ENCODE assay signal across 21 mouse cellular contexts in the genomic region with DNA sequence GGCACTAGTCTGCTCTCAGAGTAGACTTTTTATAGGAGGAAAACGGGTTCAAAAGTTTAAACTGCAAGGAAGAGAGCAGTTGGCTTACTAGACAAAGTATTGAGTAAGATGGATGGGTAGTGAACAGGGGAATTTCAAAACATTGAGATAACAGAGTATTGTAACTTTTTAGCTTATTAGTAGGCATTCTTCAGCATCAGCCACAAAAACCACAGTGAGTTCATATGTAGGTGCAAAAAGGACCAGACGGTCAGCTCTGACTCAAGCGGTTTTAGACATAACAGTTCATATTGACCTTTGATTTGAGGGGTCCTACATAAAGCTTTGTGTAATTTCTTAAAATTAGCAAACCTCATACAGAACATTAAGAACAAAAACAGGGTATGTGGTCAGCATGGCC. TPM values are rescaled to one million over a fixed set of nuclear protein-coding genes. Genes with fewer than 3 reads are reported as not detected.
"Had no signal": no experiment of that assay in that cellular context is flagged by ENCODE, and none has a peak within 500 bp of the region (broad histone marks: within the 10 kb centered on the region; RNA-seq: fewer than 3 reads in every experiment).

No protein-coding gene starts in this region.

- H3K9ac ChIP-seq: liver, embryonic 13.5 days; liver, embryonic 15.5 days; liver, postnatal 0 days; neural tube, embryonic 12.5 days; stomach, embryonic 15.5 days had no signal

- H3K4me2 ChIP-seq: liver, embryonic 13.5 days; liver, embryonic 15.5 days; midbrain, embryonic 11.5 days; neural tube, embryonic 12.5 days; stomach, embryonic 15.5 days had no signal

- ATAC-seq: liver, postnatal 0 days; lung, postnatal 0 days; midbrain, embryonic 16.5 days had no signal

- H3K36me3 ChIP-seq: liver, embryonic 13.5 days; liver, embryonic 15.5 days; neural tube, embryonic 12.5 days; stomach, embryonic 15.5 days had no signal

- H3K4me3 ChIP-seq: liver, embryonic 13.5 days; liver, embryonic 15.5 days; megakaryocyte, embryonic 14.5 days; myocyte; neural tube, embryonic 12.5 days; stomach, embryonic 15.5 days had no signal

- H3K9me3 ChIP-seq: liver, embryonic 13.5 days; liver, embryonic 15.5 days; neural tube, embryonic 12.5 days; stomach, embryonic 15.5 days had no signal

- DNase-seq: liver, embryonic 13.5 days; liver, postnatal 0 days; lung, adult 2 months; lung, postnatal 36 days; midbrain, embryonic 14.5 days; right cerebral cortex, postnatal 14 days; thymus, adult 2 months; thymus, postnatal 25 days; thymus, postnatal 4 days had no signal

- H3K27ac ChIP-seq: liver, embryonic 13.5 days; liver, embryonic 15.5 days; macrophage; neural tube, embryonic 12.5 days; stomach, postnatal 0 days had no signal

RNA-seq across cellular contexts. Expression of gene Fcgr4, which starts 42.8 kb away (rescaled TPM):
- polyA plus RNA-seq: neural tube, embryonic 14.5 days; testis, adult 2 months had no signal
